Mouse (Mus musculus) heart, embryonic 12.5 days (tissue): Measurements from ENCODE around the gene Snx5. TPM values are rescaled to one million over a fixed set of nuclear protein-coding genes. Genes with fewer than 3 reads are reported as not detected.

ENCODE experiments used
- polyA plus RNA-seq: library from polyadenylated mRNA; unstranded; fragments of >200 nt; fragmentation: Nextera tagmentation; extraction: Ambion mirVana; gene quantifications from 2 replicates; pipeline ENCODE4 v1.2.1, GENCODE M21; 2016

The Snx5 gene
- polyA plus RNA-seq, 1 experiment from 2014 or later: 110 TPM

Other genes starting within 250 kb of the Snx5 start
- not detected in 2 replicates for gene Banf2, start 237.8 kb downstream of the Snx5 start, polyA plus RNA-seq
- gene Mgme1, start 243 bp downstream of the Snx5 start, polyA plus RNA-seq: 21.7 and 22.4 TPM in 2 replicates
- gene Ovol2, start 61.2 kb upstream of the Snx5 start, polyA plus RNA-seq: 0.12 and 0.20 TPM in 2 replicates
- gene Kat14, start 98.1 kb upstream of the Snx5 start, polyA plus RNA-seq: 27.3 and 27.5 TPM in 2 replicates
- gene Pet117, start 98.1 kb upstream of the Snx5 start, polyA plus RNA-seq: 0.90 and 3.8 TPM in 2 replicates